ENCODE assay signal across 8 mouse cellular contexts in the genomic region with DNA sequence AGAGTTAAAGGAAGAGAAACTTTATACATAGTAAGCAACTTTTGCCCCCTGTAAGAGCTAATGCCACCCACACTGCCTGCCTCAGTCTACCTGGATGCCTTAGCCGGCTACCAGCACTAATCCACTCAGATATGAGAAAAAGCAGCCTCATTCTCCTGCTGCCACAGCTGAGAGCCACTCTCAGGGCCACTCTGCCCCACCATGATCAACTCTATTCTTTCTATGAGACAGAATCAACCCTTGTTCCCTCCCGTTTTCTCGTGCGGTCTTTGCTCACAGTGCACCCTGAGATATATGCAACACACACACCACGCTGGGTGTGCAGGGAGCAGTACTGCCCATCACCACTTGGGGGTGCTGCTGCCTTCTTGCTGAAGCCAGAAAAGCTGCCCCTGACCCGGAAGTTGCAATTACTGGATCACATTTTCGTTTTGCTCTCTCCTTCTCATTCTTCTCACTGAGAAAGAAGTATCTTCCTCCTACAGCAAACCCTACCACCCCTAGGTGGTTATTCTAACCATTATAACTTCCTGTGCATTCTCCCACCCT. TPM values are rescaled to one million over a fixed set of nuclear protein-coding genes. Genes with fewer than 3 reads are reported as not detected.
DNase-seq lines count a peak whose midpoint lies in the region; ATAC-seq and TF ChIP-seq lines count a peak whose summit lies in the region.

No protein-coding gene starts in this region.

- no peaks in the 10 kb centered on the region for H3K27me3 ChIP-seq in heart, embryonic 12.5 days (replicated peaks)
- no peaks in the 10 kb centered on the region for H3K27me3 ChIP-seq in midbrain, postnatal 0 days (ENCODE audit: insufficient read depth, low read length)

- H3K36me3 ChIP-seq in heart, embryonic 12.5 days = 0 out of 2 replicates have a peak, but pooled peaks cover 4% of the 10 kb centered on the region
- no peaks in the 10 kb centered on the region for H3K36me3 ChIP-seq in midbrain, postnatal 0 days (ENCODE audit: insufficient read depth, low read length)

- no peak overlapping the region for H3K4me2 ChIP-seq in heart, embryonic 12.5 days
- H3K4me2 ChIP-seq in midbrain, postnatal 0 days (ENCODE audit: low read depth, low read length, poor library complexity, severe bottlenecking) = no peak overlapping the region

- ATAC-seq in heart, embryonic 12.5 days (ENCODE audit: insufficient number of reproducible peaks, low FRiP score) = no peak
- peak; percentile 88 for ATAC-seq in granulocyte monocyte progenitor cell, adult 5-6 weeks (replicated peaks; ENCODE audit: poor library complexity, severe bottlenecking)
- ATAC-seq in midbrain, postnatal 0 days (ENCODE audit: low FRiP score) = no peak

- WGBS in heart, embryonic 12.5 days = 50% methylated on average over 7 of the region's 7 CpGs
- WGBS in midbrain, postnatal 0 days = 43% methylated on average over 7 of the region's 7 CpGs

- H3K4me1 ChIP-seq in heart, embryonic 12.5 days (replicated peaks) = no peaks in the 10 kb centered on the region
- no peaks in the 10 kb centered on the region for H3K4me1 ChIP-seq in midbrain, postnatal 0 days (ENCODE audit: insufficient read depth, low read length)

- no peak overlapping the region for H3K9ac ChIP-seq in heart, embryonic 12.5 days
- H3K9ac ChIP-seq in midbrain, postnatal 0 days (replicated peaks; ENCODE audit: low read length, poor library complexity, severe bottlenecking) = no peak overlapping the region

- H3K9me3 ChIP-seq in heart, embryonic 12.5 days (replicated peaks) = peaks cover 7% of the 10 kb centered on the region
- no peaks in the 10 kb centered on the region for H3K9me3 ChIP-seq in midbrain, postnatal 0 days (ENCODE audit: low read length)

- no peak overlapping the region for H3K4me3 ChIP-seq in heart, embryonic 12.5 days
- H3K4me3 ChIP-seq in midbrain, postnatal 0 days (ENCODE audit: low read depth, low read length) = no peak overlapping the region

- peak; percentile 27 to 57 for DNase-seq in heart, adult 18-20 months
- peak; percentile 14 for DNase-seq in Muller cell, postnatal 12 days (ENCODE audit: inconsistent ontology term)
- peak; percentile 84 to 91 for DNase-seq in cerebellum, postnatal 10 days
- DNase-seq in left cerebral cortex, postnatal 25 days (ENCODE audit: low spot score in 2 of 2) = peak; percentile 42 to 44
- no peak for DNase-seq in midbrain, postnatal 0 days (ENCODE audit: low spot score)
- peak; percentile 27 for DNase-seq in testis, postnatal 14 days (ENCODE audit: low spot score)

- TF ChIP-seq CTCF in midbrain, postnatal 0 days (IDR thresholded peaks at IDR 0.05) = peak; percentile 66

- no peak overlapping the region for H3K27ac ChIP-seq in heart, embryonic 12.5 days (ENCODE audit: poor library complexity, severe bottlenecking)
- no peak overlapping the region for H3K27ac ChIP-seq in midbrain, postnatal 0 days (ENCODE audit: low read depth, low read length)

- intact Hi-C loops in left cerebral cortex, postnatal 25 days (cut with DNase I) = no loop called here

RNA-seq across cellular contexts. Expression of a gene that starts 8.2 kb away (rescaled TPM):
- total RNA-seq in heart, adult 18-20 months (2021) = 1 to 10 TPM; 2.1 to 2.3 TPM
- polyA plus RNA-seq in heart, embryonic 12.5 days (2016; fragmentation: Nextera tagmentation; extraction: Ambion mirVana) = 4.1 and 5.2 TPM in 2 replicates
- total RNA-seq in granulocyte monocyte progenitor cell, adult 5-6 weeks (2014; fragmentation: Nextera tagmentation) = 3.7 and 7.4 TPM in 2 replicates
- total RNA-seq in granulocyte monocyte progenitor cell, adult 5-6 weeks (2017) = 6.6 and 7.8 TPM in 2 replicates
- 10 to 100 TPM; 13.9 to 14.1 TPM for total RNA-seq in left cerebral cortex, postnatal 25 days (2021)
- 5.6 and 11.3 TPM in 2 replicates for total RNA-seq in midbrain, postnatal 0 days (2014; rRNA removed)
- polyA plus RNA-seq in midbrain, postnatal 0 days (2015; fragmentation: Nextera tagmentation; extraction: Ambion mirVana) = 10.0 and 10.2 TPM in 2 replicates
